ENCODE assay signal across 16 mouse cellular contexts in genomic region chr4:124774429-124774828, GRCm38 (mm10). TPM values are rescaled to one million over a fixed set of nuclear protein-coding genes. Genes with fewer than 3 reads are reported as not detected.
DNase-seq lines count a peak whose midpoint lies in the region; ATAC-seq lines count a peak whose summit lies in the region.
"Had no signal": no experiment of that assay in that cellular context is flagged by ENCODE, and none has a peak within 500 bp of the region (broad histone marks: within the 10 kb centered on the region; RNA-seq: fewer than 3 reads in every experiment).

No protein-coding gene starts in this region.

- H3K4me3 ChIP-seq in intestine, embryonic 16.5 days (ENCODE audit: low read length) = no peak overlapping the region
- no peak overlapping the region for H3K4me3 ChIP-seq in intestine, embryonic 15.5 days (replicated peaks)
- H3K4me3 ChIP-seq in liver, embryonic 13.5 days (replicated peaks) = peak overlapping the region; percentile 41
- no peak overlapping the region for H3K4me3 ChIP-seq in hindbrain, embryonic 16.5 days (ENCODE audit: low read length)
- H3K4me3 ChIP-seq: forebrain, embryonic 15.5 days; limb, embryonic 15.5 days; midbrain, embryonic 12.5 days; neural tube, embryonic 15.5 days had no signal

- H3K36me3 ChIP-seq in intestine, embryonic 16.5 days (ENCODE audit: control insufficient read depth, insufficient read depth, low read length) = peaks cover 5% of the 10 kb centered on the region; the same call in 1 of the 2 replicates
- 0 out of 2 replicates have a peak, but pooled peaks cover 5% of the 10 kb centered on the region for H3K36me3 ChIP-seq in intestine, embryonic 15.5 days
- peaks cover 29% of the 10 kb centered on the region for H3K36me3 ChIP-seq in liver, embryonic 13.5 days
- H3K36me3 ChIP-seq in hindbrain, embryonic 16.5 days (ENCODE audit: control insufficient read depth, insufficient read depth, low read length) = peaks cover 15% of the 10 kb centered on the region

- WGBS in intestine, embryonic 16.5 days = 47% methylated on average over 2 of the region's 2 CpGs
- 65% methylated on average over 2 of the region's 2 CpGs for WGBS in intestine, embryonic 15.5 days
- 10% methylated on average over 2 of the region's 2 CpGs for WGBS in liver, embryonic 13.5 days (ENCODE audit: insufficient replicate concordance)
- WGBS in hindbrain, embryonic 16.5 days = 77% methylated on average over 2 of the region's 2 CpGs

- peak; percentile 43; the same call in 1 of the 2 replicates for ATAC-seq in intestine, embryonic 16.5 days
- no peak for ATAC-seq in intestine, embryonic 15.5 days
- ATAC-seq in liver, embryonic 13.5 days (ENCODE audit: low read depth) = peak; percentile 97
- no peak for ATAC-seq in cerebellum, adult (ENCODE audit: insufficient number of reproducible peaks, low FRiP score, low TSS enrichment)
- no peak for ATAC-seq in hindbrain, embryonic 16.5 days
- ATAC-seq: forebrain, embryonic 15.5 days had no signal

- H3K9me3 ChIP-seq in intestine, embryonic 16.5 days (ENCODE audit: control insufficient read depth, low read length) = no peaks in the 10 kb centered on the region
- H3K9me3 ChIP-seq in intestine, embryonic 15.5 days = no peaks in the 10 kb centered on the region
- no peaks in the 10 kb centered on the region for H3K9me3 ChIP-seq in liver, embryonic 13.5 days (replicated peaks)
- no peaks in the 10 kb centered on the region for H3K9me3 ChIP-seq in hindbrain, embryonic 16.5 days (ENCODE audit: control insufficient read depth, low read length)
- H3K9me3 ChIP-seq: forebrain, embryonic 15.5 days; limb, embryonic 15.5 days; midbrain, embryonic 12.5 days; neural tube, embryonic 15.5 days had no signal

- no peak overlapping the region for H3K9ac ChIP-seq in intestine, embryonic 16.5 days (ENCODE audit: low read depth, low read length)
- no peak overlapping the region for H3K9ac ChIP-seq in intestine, embryonic 15.5 days
- H3K9ac ChIP-seq in liver, embryonic 13.5 days = peak overlapping the region; percentile 66
- H3K9ac ChIP-seq in hindbrain, embryonic 16.5 days (ENCODE audit: low read depth, low read length) = no peak overlapping the region
- H3K9ac ChIP-seq: forebrain, embryonic 15.5 days; limb, embryonic 15.5 days; midbrain, embryonic 12.5 days; neural tube, embryonic 15.5 days had no signal

- intact Hi-C loops in left cerebral cortex, postnatal 14 days (cut with DNase I) = no loop called here

- H3K4me1 ChIP-seq in intestine, embryonic 16.5 days (ENCODE audit: control insufficient read depth, insufficient read depth, low read length) = peaks cover 24% of the 10 kb centered on the region
- peaks cover 2% of the 10 kb centered on the region; the same call in 1 of the 2 replicates for H3K4me1 ChIP-seq in intestine, embryonic 15.5 days (replicated peaks)
- peaks cover 69% of the 10 kb centered on the region for H3K4me1 ChIP-seq in liver, embryonic 13.5 days (replicated peaks)
- H3K4me1 ChIP-seq in hindbrain, embryonic 16.5 days (ENCODE audit: control insufficient read depth, insufficient read depth, low read depth, low read length) = no peaks in the 10 kb centered on the region
- H3K4me1 ChIP-seq: forebrain, embryonic 15.5 days; limb, embryonic 15.5 days; midbrain, embryonic 12.5 days; neural tube, embryonic 15.5 days had no signal

- no peaks in the 10 kb centered on the region for H3K27me3 ChIP-seq in intestine, embryonic 16.5 days (replicated peaks; ENCODE audit: control insufficient read depth, insufficient read depth, low read length)
- no peaks in the 10 kb centered on the region for H3K27me3 ChIP-seq in intestine, embryonic 15.5 days (replicated peaks)
- H3K27me3 ChIP-seq in liver, embryonic 13.5 days = no peaks in the 10 kb centered on the region
- no peaks in the 10 kb centered on the region for H3K27me3 ChIP-seq in hindbrain, embryonic 16.5 days (replicated peaks; ENCODE audit: control insufficient read depth, insufficient read depth, low read length)
- H3K27me3 ChIP-seq: forebrain, embryonic 15.5 days; limb, embryonic 15.5 days; midbrain, embryonic 12.5 days; neural tube, embryonic 15.5 days had no signal

- peak; percentile 87 for DNase-seq in c-Kit-positive CD71-positive TER-119-positive erythroid progenitor cells, embryonic 14.5 days (ENCODE audit: low spot score)
- DNase-seq in liver, embryonic 13.5 days = peak; percentile 78
- peak; percentile 65 to 69 for DNase-seq in spleen, postnatal 4 days (ENCODE audit: low spot score in 2 of 2)
- no peak for DNase-seq in left cerebral cortex, postnatal 14 days (ENCODE audit: low spot score in 2 of 2)
- DNase-seq: adrenal gland, adult 2 months; B cell, adult 2 months; retina, postnatal 1 day; thymus, postnatal 4 days had no signal

- no peak overlapping the region for H3K27ac ChIP-seq in intestine, embryonic 16.5 days (ENCODE audit: low read length)
- H3K27ac ChIP-seq in intestine, embryonic 15.5 days = no peak overlapping the region
- H3K27ac ChIP-seq in liver, embryonic 13.5 days = peak overlapping the region; percentile 96
- H3K27ac ChIP-seq in hindbrain, embryonic 16.5 days (ENCODE audit: low read depth, low read length) = no peak overlapping the region
- H3K27ac ChIP-seq: forebrain, embryonic 15.5 days; limb, embryonic 15.5 days; midbrain, embryonic 12.5 days; neural tube, embryonic 15.5 days had no signal

- H3K4me2 ChIP-seq in intestine, embryonic 16.5 days (ENCODE audit: low read depth, low read length) = no peak overlapping the region
- no peak overlapping the region for H3K4me2 ChIP-seq in intestine, embryonic 15.5 days (replicated peaks)
- peak overlapping the region; percentile 70 for H3K4me2 ChIP-seq in liver, embryonic 13.5 days
- H3K4me2 ChIP-seq in hindbrain, embryonic 16.5 days (ENCODE audit: low read length) = no peak overlapping the region
- H3K4me2 ChIP-seq: forebrain, embryonic 15.5 days; limb, embryonic 15.5 days; midbrain, embryonic 12.5 days; neural tube, embryonic 15.5 days had no signal

RNA-seq across cellular contexts. Expression of gene Mtf1, which starts 27.5 kb away (rescaled TPM):
- polyA plus RNA-seq in intestine, embryonic 16.5 days (2015; fragmentation: Nextera tagmentation; extraction: Ambion mirVana) = 8.5 and 11.1 TPM in 2 replicates
- 13.6 TPM in 2 replicates for polyA plus RNA-seq in intestine, embryonic 15.5 days (2015; fragmentation: Nextera tagmentation; extraction: Ambion mirVana)
- polyA plus RNA-seq in liver, embryonic 13.5 days (2015; fragmentation: Nextera tagmentation; extraction: Ambion mirVana) = 14.4 and 15.5 TPM in 2 replicates
- total RNA-seq in left cerebral cortex, postnatal 14 days (2021) = 10 to 100 TPM; 24.5 to 25.8 TPM
- polyA plus RNA-seq in hindbrain, embryonic 16.5 days (2015; fragmentation: Nextera tagmentation; extraction: Ambion mirVana) = 11.5 and 14.0 TPM in 2 replicates

RNA-seq across cellular contexts. Expression of gene Inpp5b, which starts 32.8 kb away (rescaled TPM):
- polyA plus RNA-seq in intestine, embryonic 16.5 days (2015; fragmentation: Nextera tagmentation; extraction: Ambion mirVana) = 27.0 and 27.5 TPM in 2 replicates
- polyA plus RNA-seq in intestine, embryonic 15.5 days (2015; fragmentation: Nextera tagmentation; extraction: Ambion mirVana) = 24.4 and 28.7 TPM in 2 replicates
- polyA plus RNA-seq in liver, embryonic 13.5 days (2015; fragmentation: Nextera tagmentation; extraction: Ambion mirVana) = 43.2 and 49.7 TPM in 2 replicates
- total RNA-seq in left cerebral cortex, postnatal 14 days (2021) = 10 to 100 TPM; 35.3 to 42.5 TPM
- polyA plus RNA-seq in hindbrain, embryonic 16.5 days (2015; fragmentation: Nextera tagmentation; extraction: Ambion mirVana) = 18.4 and 23.7 TPM in 2 replicates

RNA-seq across cellular contexts. Expression of gene Sf3a3, which starts 59.9 kb away (rescaled TPM):
- polyA plus RNA-seq in intestine, embryonic 16.5 days (2015; fragmentation: Nextera tagmentation; extraction: Ambion mirVana) = 105 and 125 TPM in 2 replicates
- polyA plus RNA-seq in intestine, embryonic 15.5 days (2015; fragmentation: Nextera tagmentation; extraction: Ambion mirVana) = 131 and 133 TPM in 2 replicates
- 91.3 and 101 TPM in 2 replicates for polyA plus RNA-seq in liver, embryonic 13.5 days (2015; fragmentation: Nextera tagmentation; extraction: Ambion mirVana)
- 10 to 100 TPM; 31.1 to 32.2 TPM for total RNA-seq in left cerebral cortex, postnatal 14 days (2021)
- 86.1 and 93.2 TPM in 2 replicates for polyA plus RNA-seq in hindbrain, embryonic 16.5 days (2015; fragmentation: Nextera tagmentation; extraction: Ambion mirVana)

Comparison
In these comparisons a context has a peak if more than half of its experiments do, and no peak if none do; other contexts are left out.
1. ATAC-seq: peak in intestine, embryonic 16.5 days (single experiment) and liver, embryonic 13.5 days (single experiment); none in intestine, embryonic 15.5 days (single experiment), cerebellum, adult (single experiment) and hindbrain, embryonic 16.5 days (single experiment).
2. DNase-seq: peak in c-Kit-positive CD71-positive TER-119-positive erythroid progenitor cells, embryonic 14.5 days (single experiment), liver, embryonic 13.5 days (single experiment) and spleen, postnatal 4 days (2 of 2); none in left cerebral cortex, postnatal 14 days (0 of 2).